Mouse (Mus musculus) heart, embryonic 11.5 days (tissue): ENCODE data around the gene Cdc7. TPM values are rescaled to one million over a fixed set of nuclear protein-coding genes. Genes with fewer than 3 reads are reported as not detected.
A peak's percentile ranks its signal among the peaks of the same experiment; 100 is the strongest.

Source experiments
- ATAC-seq: fragments of 200-750 bp; cut with Nextera tagmentation; replicated peaks from 2 replicates; pipeline ENCODE4 v1.8.0; 2017; ENCODE audit warnings: moderate library complexity; ENCODE audit not compliant: insufficient number of reproducible peaks, low FRiP score, low TSS enrichment
- H3K27ac ChIP-seq: fragments of 300-500 bp; sonication (generic); 2 replicates; pipeline ENCODE4 v1.5.1; 2014; ENCODE audit warnings: mild to moderate bottlenecking, low read depth, low read length
- H3K27me3 ChIP-seq: fragments of 300-500 bp; sonication (generic); 2 replicates; pipeline ENCODE4 v1.6.1; 2014; ENCODE audit warnings: mild to moderate bottlenecking, low read length, mixed read lengths; ENCODE audit not compliant: control insufficient read depth, insufficient read depth
- H3K36me3 ChIP-seq: fragments of 300-500 bp; sonication (generic); 2 replicates; pipeline ENCODE4 v1.6.1; 2014; ENCODE audit warnings: mild to moderate bottlenecking, low read length, moderate library complexity, mixed read lengths; ENCODE audit not compliant: control insufficient read depth, insufficient read depth
- H3K4me1 ChIP-seq: fragments of 300-500 bp; sonication (generic); 2 replicates; pipeline ENCODE4 v1.6.1; 2014; ENCODE audit warnings: low read length; ENCODE audit not compliant: control insufficient read depth, insufficient read depth
- H3K4me2 ChIP-seq: fragments of 300-500 bp; sonication (generic); 2 replicates; pipeline ENCODE4 v1.6.1; 2014; ENCODE audit warnings: mild to moderate bottlenecking, moderate library complexity
- H3K4me3 ChIP-seq: fragments of 300-500 bp; sonication (generic); 2 replicates; pipeline ENCODE4 v1.5.1; 2014; ENCODE audit warnings: low read depth, low read length
- H3K9ac ChIP-seq: fragments of 300-500 bp; sonication (generic); 2 replicates; pipeline ENCODE4 v1.6.1; 2014; ENCODE audit warnings: mild to moderate bottlenecking, low read depth, low read length, moderate library complexity
- H3K9me3 ChIP-seq: fragments of 300-500 bp; sonication (generic); replicated peaks from 2 replicates; pipeline ENCODE4 v1.6.1; 2016; ENCODE audit warnings: low read length; ENCODE audit not compliant: control insufficient read depth
- WGBS: fragments of 180-500 bp; shearing (Covaris S2); extraction: QIAGEN DNeasy Blood & Tissue Kit; methylation state at CpG from one replicate; pipeline ENCODE4 v1.1.7; 2014; ENCODE audit not compliant: insufficient replicate concordance; 5-methylcytosine and 5-hydroxymethylcytosine counted together
- polyA plus RNA-seq: library from polyadenylated mRNA; unstranded; fragments of >200 nt; fragmentation: Nextera tagmentation; extraction: Ambion mirVana; gene quantifications from 2 replicates; pipeline ENCODE4 v1.2.1, GENCODE M21; 2014

The Cdc7 gene
- 36.1 and 42.8 TPM in 2 replicates for polyA plus RNA-seq

- Histone ChIP-seq H3K4me1 (0 out of 2 replicates have a peak, but pooled peaks cover 3% of the 10 kb centered on the region), H3K9ac (peak within 1 kb of the TSS; percentile 87), H3K4me2 (peak within 1 kb of the TSS; percentile 85), H3K9me3 (0 out of 2 replicates have a peak, but pooled peaks cover 3% of the 10 kb centered on the region), H3K27me3 (no peaks in the 10 kb centered on the region), H3K27ac (peak within 1 kb of the TSS; percentile 36), H3K36me3 (no peaks in the 10 kb centered on the region; the same call in 1 of the 2 replicates), H3K4me3 (peak within 1 kb of the TSS; percentile 84)
- WGBS: 5% methylated on average over 54 of the region's 54 CpGs
- ATAC-seq: peak; percentile 94
Measured at GRCm38 (mm10) chr5:106963584-106964512, at the start of gene Cdc7. TSS of gene Cdc7 (plus strand) at chr5:106964322.

GRCm38 (mm10) chr5:106919315-106919714, 44.8 kb upstream of the Cdc7 start:
- Histone ChIP-seq H3K27ac (no peak overlapping the region), H3K27me3 (no peaks in the 10 kb centered on the region), H3K36me3 (no peaks in the 10 kb centered on the region), H3K9me3 (no peaks in the 10 kb centered on the region), H3K4me3 (no peak overlapping the region), H3K4me2 (no peak overlapping the region), H3K9ac (no peak overlapping the region), H3K4me1 (no peaks in the 10 kb centered on the region)
- no peak for ATAC-seq

DNA sequence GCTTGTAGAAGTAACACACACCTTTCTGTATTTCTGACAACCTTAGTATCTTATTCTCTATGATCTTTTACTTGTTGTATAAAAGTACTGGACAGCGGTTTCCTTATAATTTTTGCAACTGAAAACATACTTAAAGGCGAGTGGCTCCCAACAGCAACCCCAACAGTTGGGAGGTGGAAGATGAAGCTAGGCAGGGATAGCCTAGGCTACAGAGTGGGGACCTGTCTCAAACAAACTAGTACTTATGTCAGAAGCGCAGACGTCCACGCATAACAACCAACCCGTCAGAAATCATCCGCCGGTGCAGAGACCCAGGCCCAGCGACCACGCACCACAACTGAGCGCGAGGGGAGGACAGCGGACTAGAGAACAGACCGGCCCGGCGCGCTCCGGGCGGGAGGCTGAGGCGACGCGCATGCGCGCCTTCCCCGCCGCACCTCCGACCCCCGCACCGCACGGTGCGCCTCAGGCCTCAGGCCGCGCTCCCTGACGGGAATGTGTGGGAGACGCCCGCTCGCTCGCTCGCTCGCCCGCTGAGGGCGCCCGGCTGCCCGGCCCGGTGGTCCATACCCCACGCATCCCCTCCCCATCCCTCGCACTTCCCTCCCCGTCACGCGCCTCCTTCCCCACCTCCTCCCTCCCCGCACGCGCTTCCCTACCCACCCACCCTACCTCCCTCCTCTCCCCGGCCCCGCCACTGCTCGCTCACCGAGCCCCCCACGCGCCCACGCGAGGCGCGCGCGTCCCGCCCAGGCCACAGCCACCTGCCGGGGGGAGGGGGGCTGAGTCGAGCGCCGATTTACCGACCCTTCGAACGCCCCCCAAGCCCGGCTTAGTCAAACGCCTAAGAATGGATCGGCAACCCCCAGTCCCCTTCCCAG, 38.4 kb upstream of the Cdc7 start, which contains the start of gene Hfm1:
Hfm1 (minus strand) TSS at position 834 of the 881 bp plus-strand sequence.
- Histone ChIP-seq H3K36me3 (no peaks in the 10 kb centered on the region), H3K4me1 (no peaks in the 10 kb centered on the region), H3K27ac (no peak within 1 kb of the TSS), H3K4me3 (peak within 1 kb of the TSS; percentile 65), H3K4me2 (peak within 1 kb of the TSS; percentile 84), H3K9ac (peak within 1 kb of the TSS; percentile 76), H3K27me3 (no peaks in the 10 kb centered on the region), H3K9me3 (no peaks in the 10 kb centered on the region)
- WGBS: 2% methylated on average over 63 of the region's 76 CpGs
- peak; percentile 83 for ATAC-seq

DNA sequence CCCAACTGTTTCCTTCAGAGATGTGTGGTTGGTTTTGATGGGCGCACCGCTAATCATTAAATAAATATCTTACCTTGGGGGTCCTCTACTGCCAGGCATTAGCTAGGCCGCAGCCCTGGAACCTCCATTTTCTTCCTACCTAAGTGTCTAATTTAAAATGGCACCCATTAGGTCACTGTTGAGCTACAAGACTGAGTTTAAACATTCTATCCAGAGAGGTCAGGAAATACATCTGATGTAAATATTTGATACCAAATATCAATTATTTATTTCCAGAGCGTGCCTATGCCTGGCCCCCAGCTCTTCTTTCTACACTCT, 37.8 kb upstream of the Cdc7 start:
- H3K27me3 ChIP-seq: no peaks in the 10 kb centered on the region
- H3K4me1 ChIP-seq: no peaks in the 10 kb centered on the region
- WGBS: 38% methylated on average over 4 of the region's 4 CpGs
- H3K4me3 ChIP-seq: peak overlapping the region; percentile 65
- H3K36me3 ChIP-seq: no peaks in the 10 kb centered on the region
- H3K27ac ChIP-seq: no peak overlapping the region
- H3K4me2 ChIP-seq: peak overlapping the region; percentile 84
- no peaks in the 10 kb centered on the region for H3K9me3 ChIP-seq
- peak overlapping the region; percentile 76 for H3K9ac ChIP-seq
- ATAC-seq: no peak

GRCm38 (mm10) chr5:106927996-106928395, 36.1 kb upstream of the Cdc7 start:
- Histone ChIP-seq H3K27me3 (no peaks in the 10 kb centered on the region), H3K4me3 (no peak overlapping the region), H3K4me1 (no peaks in the 10 kb centered on the region), H3K27ac (no peak overlapping the region), H3K9ac (no peak overlapping the region), H3K9me3 (no peaks in the 10 kb centered on the region), H3K36me3 (no peaks in the 10 kb centered on the region), H3K4me2 (no peak overlapping the region)
- WGBS: 39% methylated on average over 4 of the region's 4 CpGs
- no peak for ATAC-seq

- no peaks in the 10 kb centered on the region for H3K27me3 ChIP-seq
- H3K27ac ChIP-seq: no peak overlapping the region
- H3K9me3 ChIP-seq: no peaks in the 10 kb centered on the region
- no peak for ATAC-seq
- no peaks in the 10 kb centered on the region for H3K4me1 ChIP-seq
- no peaks in the 10 kb centered on the region for H3K36me3 ChIP-seq
- no peak overlapping the region for H3K9ac ChIP-seq
- no peak overlapping the region for H3K4me2 ChIP-seq
- 69% methylated on average over 4 of the region's 4 CpGs for WGBS
- no peak overlapping the region for H3K4me3 ChIP-seq
Measured at GRCm38 (mm10) chr5:106946342-106946741, 17.8 kb upstream of the Cdc7 start.

GRCm38 (mm10) chr5:106948683-106949082, 15.4 kb upstream of the Cdc7 start:
- H3K9me3 ChIP-seq: no peaks in the 10 kb centered on the region
- no peaks in the 10 kb centered on the region for H3K36me3 ChIP-seq
- H3K27me3 ChIP-seq: no peaks in the 10 kb centered on the region
- no peak overlapping the region for H3K4me2 ChIP-seq
- no peak overlapping the region for H3K4me3 ChIP-seq
- H3K4me1 ChIP-seq: no peaks in the 10 kb centered on the region
- WGBS: 71% methylated on average over 6 of the region's 6 CpGs
- H3K27ac ChIP-seq: no peak overlapping the region
- no peak overlapping the region for H3K9ac ChIP-seq
- ATAC-seq: no peak

DNA sequence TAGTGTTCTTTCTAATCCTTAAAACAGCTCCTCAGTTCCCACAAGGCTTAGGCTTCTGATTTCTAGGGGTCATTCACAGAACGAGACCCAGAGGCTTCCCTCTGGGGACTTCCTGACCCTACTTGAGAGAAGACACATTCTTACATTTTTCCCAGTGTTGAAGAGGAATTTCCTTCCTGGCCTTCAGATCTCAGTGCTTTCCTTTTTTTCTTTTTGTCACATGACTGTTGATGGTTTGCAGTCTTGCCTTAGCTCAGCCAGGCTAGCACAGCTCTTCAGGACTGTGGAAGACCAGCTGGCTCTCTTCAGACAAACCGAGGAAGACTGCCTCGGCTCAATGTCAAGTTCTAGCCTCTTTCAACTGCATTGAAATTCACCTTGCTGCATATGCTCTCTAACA, 7.7 kb upstream of the Cdc7 start:
- Histone ChIP-seq H3K4me3 (no peak overlapping the region), H3K4me1 (no peaks in the 10 kb centered on the region), H3K9ac (no peak overlapping the region), H3K27me3 (no peaks in the 10 kb centered on the region), H3K9me3 (0 out of 2 replicates have a peak, but pooled peaks cover 3% of the 10 kb centered on the region), H3K36me3 (no peaks in the 10 kb centered on the region), H3K27ac (0 out of 2 replicates have a peak overlapping the region, but pooled peaks have one; percentile 7), H3K4me2 (no peak overlapping the region)
- 43% methylated on average over 3 of the region's 3 CpGs for WGBS
- no peak; the same call in 1 of the 2 replicates for ATAC-seq
